Mouse (Mus musculus): ENCODE data around the gene Olfr467. TPM values are rescaled to one million over a fixed set of nuclear protein-coding genes. Genes with fewer than 3 reads are reported as not detected.
"Not testable (repeated sequence)": the region's sequence is repeated elsewhere in the genome, so short reads cannot be mapped to it uniquely, and the experiment has no call there.

Gene Olfr467
- polyA plus RNA-seq, 1 experiment from 2014 or later: not detected

DNA sequence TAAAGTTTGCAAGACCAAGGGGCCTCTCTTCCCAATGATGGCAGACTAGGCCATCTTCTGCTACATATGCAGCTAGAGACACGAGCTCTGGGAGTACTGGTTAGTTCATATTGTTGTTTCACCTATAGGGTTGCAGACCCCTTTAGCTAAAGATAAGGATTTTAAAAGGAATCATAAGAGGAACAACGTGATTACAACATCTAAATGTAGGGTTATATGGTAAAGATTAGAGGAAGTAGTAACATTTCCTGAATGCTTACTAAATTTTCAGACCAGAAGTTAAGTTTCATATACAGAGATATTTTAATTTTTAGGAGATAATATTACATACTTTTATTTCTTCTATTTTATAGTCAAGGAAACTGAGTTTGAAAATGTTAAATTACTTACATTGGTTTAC, 11.8 kb downstream of the Olfr467 start:
- H3K27ac ChIP-seq (replicated peaks; ENCODE audit: low read depth, low read length); H3K4me3 ChIP-seq (ENCODE audit: low read depth, low read length); H3K27me3 ChIP-seq (ENCODE audit: control insufficient read depth, insufficient read depth, low read length); H3K4me1 ChIP-seq (ENCODE audit: control insufficient read depth, insufficient read depth, low read length); H3K4me2 ChIP-seq (ENCODE audit: low read depth, severe bottlenecking); H3K9ac ChIP-seq (ENCODE audit: low read length); DNase-seq (ENCODE audit: low spot score); H3K9me3 ChIP-seq (ENCODE audit: control insufficient read depth, low read length); ATAC-seq (ENCODE audit: insufficient number of reproducible peaks, low FRiP score, low TSS enrichment, low read depth); H3K36me3 ChIP-seq (ENCODE audit: control insufficient read depth, insufficient read depth, low read length): not testable (repeated sequence)
- 58% methylated on average over 2 of the region's 2 CpGs for WGBS

DNA sequence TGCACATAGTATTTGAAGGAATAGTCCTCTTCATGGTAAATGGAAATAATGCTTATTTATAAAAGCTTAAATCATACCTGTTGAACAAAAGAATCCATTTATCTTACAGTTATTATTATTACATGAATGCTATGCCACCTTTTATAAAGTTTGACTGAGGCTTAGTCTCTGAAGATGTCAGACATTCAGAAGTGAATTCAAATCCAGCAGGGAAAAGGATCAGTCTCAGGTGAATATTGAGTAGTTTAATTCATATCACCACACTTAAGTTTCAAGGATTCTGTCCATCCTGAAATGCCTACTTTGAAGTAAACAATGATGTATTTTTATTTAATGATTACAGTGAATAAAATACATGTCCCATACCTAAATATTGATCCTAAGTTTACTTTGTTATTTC, 13.4 kb downstream of the Olfr467 start, which contains the start of gene Olfr469:
Gene Olfr469 (minus strand): TSS at position 101 of the 400 bp plus-strand sequence.
- not testable (repeated sequence) for H3K4me1 ChIP-seq (ENCODE audit: control insufficient read depth, insufficient read depth, low read length); DNase-seq (ENCODE audit: low spot score); H3K9ac ChIP-seq (ENCODE audit: low read length); H3K9me3 ChIP-seq (ENCODE audit: control insufficient read depth, low read length); H3K27ac ChIP-seq (replicated peaks; ENCODE audit: low read depth, low read length); H3K27me3 ChIP-seq (ENCODE audit: control insufficient read depth, insufficient read depth, low read length); H3K36me3 ChIP-seq (ENCODE audit: control insufficient read depth, insufficient read depth, low read length); H3K4me3 ChIP-seq (ENCODE audit: low read depth, low read length); H3K4me2 ChIP-seq (ENCODE audit: low read depth, severe bottlenecking); ATAC-seq (ENCODE audit: insufficient number of reproducible peaks, low FRiP score, low TSS enrichment, low read depth)

DNA sequence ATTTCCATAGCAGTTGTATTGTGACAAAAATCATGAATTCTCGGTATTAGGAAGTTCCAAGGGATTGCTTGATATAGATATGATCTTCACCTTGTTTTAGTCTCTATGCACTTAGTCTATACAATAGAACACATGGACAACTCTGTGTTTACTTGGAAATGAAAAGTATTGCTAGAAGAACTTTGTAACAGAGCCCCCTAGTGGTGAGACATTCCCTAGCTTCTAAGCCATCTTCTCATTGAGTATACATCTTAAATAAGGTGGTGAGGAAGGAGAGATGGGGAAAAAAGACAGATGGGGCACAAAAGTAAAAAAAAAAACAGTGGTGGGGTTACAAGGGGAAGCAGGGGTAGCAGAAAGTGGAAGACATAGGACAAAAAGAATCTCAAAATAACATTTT, 29.7 kb downstream of the Olfr467 start:
- 80% methylated on average over 1 of the region's 1 CpGs for WGBS
- ATAC-seq (ENCODE audit: insufficient number of reproducible peaks, low FRiP score, low TSS enrichment, low read depth) (no peak), DNase-seq (ENCODE audit: low spot score) (no peak)
- Histone ChIP-seq H3K9me3 (ENCODE audit: control insufficient read depth, low read length) (no peaks in the 10 kb centered on the region), H3K4me1 (ENCODE audit: control insufficient read depth, insufficient read depth, low read length) (no peaks in the 10 kb centered on the region), H3K27me3 (ENCODE audit: control insufficient read depth, insufficient read depth, low read length) (no peaks in the 10 kb centered on the region), H3K4me3 (ENCODE audit: low read depth, low read length) (no peak overlapping the region), H3K36me3 (ENCODE audit: control insufficient read depth, insufficient read depth, low read length) (no peaks in the 10 kb centered on the region), H3K9ac (ENCODE audit: low read length) (no peak overlapping the region), H3K27ac (replicated peaks; ENCODE audit: low read depth, low read length) (no peak overlapping the region), H3K4me2 (ENCODE audit: low read depth, severe bottlenecking) (no peak overlapping the region)

DNA sequence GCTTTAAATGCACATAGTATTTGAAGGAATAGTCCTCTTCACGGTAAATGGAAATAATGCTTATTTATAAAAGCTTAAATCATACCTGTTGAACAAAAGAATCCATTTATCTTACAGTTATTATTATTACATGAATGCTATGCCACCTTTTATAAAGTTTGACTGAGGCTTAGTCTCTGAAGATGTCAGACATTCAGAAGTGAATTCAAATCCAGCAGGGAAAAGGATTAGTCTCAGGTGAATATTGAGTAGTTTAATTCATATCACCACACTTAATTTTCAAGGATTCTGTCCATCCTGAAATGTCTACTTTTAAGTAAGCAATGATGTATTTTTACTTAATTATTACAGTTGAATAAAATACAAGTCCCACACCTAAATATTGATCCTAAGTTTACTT, 35.3 kb downstream of the Olfr467 start, which contains the start of gene Olfr470:
Gene Olfr470 (minus strand): TSS at position 101 of the 400 bp plus-strand sequence.
- H3K4me2 ChIP-seq (ENCODE audit: low read depth, severe bottlenecking); H3K9ac ChIP-seq (ENCODE audit: low read length); H3K27me3 ChIP-seq (ENCODE audit: control insufficient read depth, insufficient read depth, low read length); H3K9me3 ChIP-seq (ENCODE audit: control insufficient read depth, low read length); DNase-seq (ENCODE audit: low spot score); H3K36me3 ChIP-seq (ENCODE audit: control insufficient read depth, insufficient read depth, low read length); ATAC-seq (ENCODE audit: insufficient number of reproducible peaks, low FRiP score, low TSS enrichment, low read depth); H3K4me1 ChIP-seq (ENCODE audit: control insufficient read depth, insufficient read depth, low read length); H3K4me3 ChIP-seq (ENCODE audit: low read depth, low read length); H3K27ac ChIP-seq (replicated peaks; ENCODE audit: low read depth, low read length): not testable (repeated sequence)
- WGBS: 88% methylated on average over 1 of the region's 1 CpGs

Other genes starting within 250 kb of the Olfr467 start
- gene Olfml1, start 244.8 kb upstream of the Olfr467 start, polyA plus RNA-seq (2014; fragmentation: Nextera tagmentation; extraction: Ambion mirVana): 26.0 TPM in 2 replicates
- 18.3 and 18.8 TPM in 2 replicates for gene Ppfibp2, start 217.1 kb upstream of the Olfr467 start, polyA plus RNA-seq (2014; fragmentation: Nextera tagmentation; extraction: Ambion mirVana)
- gene 5330417H12Rik, start 187.1 kb upstream of the Olfr467 start, polyA plus RNA-seq (2014; fragmentation: Nextera tagmentation; extraction: Ambion mirVana): not detected in 2 replicates
- gene Cyb5r2, start 54.2 kb upstream of the Olfr467 start, polyA plus RNA-seq (2014; fragmentation: Nextera tagmentation; extraction: Ambion mirVana): 0.47 and 0.92 TPM in 2 replicates
- gene Ovch2, start 11.1 kb upstream of the Olfr467 start, polyA plus RNA-seq (2014; fragmentation: Nextera tagmentation; extraction: Ambion mirVana): not detected in 2 replicates
- not detected in 2 replicates for gene Olfr469, start 13.3 kb downstream of the Olfr467 start, polyA plus RNA-seq (2014; fragmentation: Nextera tagmentation; extraction: Ambion mirVana)
- gene Olfr470, start 35.2 kb downstream of the Olfr467 start, polyA plus RNA-seq (2014; fragmentation: Nextera tagmentation; extraction: Ambion mirVana): not detected in 2 replicates
- gene Olfr472, start 85.6 kb downstream of the Olfr467 start, polyA plus RNA-seq (2014; fragmentation: Nextera tagmentation; extraction: Ambion mirVana): not detected in 2 replicates
- not detected in 2 replicates for gene Olfr473, start 118.2 kb downstream of the Olfr467 start, polyA plus RNA-seq (2014; fragmentation: Nextera tagmentation; extraction: Ambion mirVana)
- not detected in 2 replicates for gene Olfr474, start 142.4 kb downstream of the Olfr467 start, polyA plus RNA-seq (2014; fragmentation: Nextera tagmentation; extraction: Ambion mirVana)
- gene Olfr476, start 152.5 kb downstream of the Olfr467 start, polyA plus RNA-seq (2014; fragmentation: Nextera tagmentation; extraction: Ambion mirVana): not detected in 2 replicates
- gene Olfr477, start 174.4 kb downstream of the Olfr467 start, polyA plus RNA-seq (2014; fragmentation: Nextera tagmentation; extraction: Ambion mirVana): not detected in 2 replicates
- not detected in 2 replicates for gene Olfr478, start 221.7 kb downstream of the Olfr467 start, polyA plus RNA-seq (2014; fragmentation: Nextera tagmentation; extraction: Ambion mirVana)
- gene Olfr479, start 238.4 kb downstream of the Olfr467 start, polyA plus RNA-seq (2014; fragmentation: Nextera tagmentation; extraction: Ambion mirVana): not detected in 2 replicates